ENCODE assay signal across 7 mouse cellular contexts in the genomic region with DNA sequence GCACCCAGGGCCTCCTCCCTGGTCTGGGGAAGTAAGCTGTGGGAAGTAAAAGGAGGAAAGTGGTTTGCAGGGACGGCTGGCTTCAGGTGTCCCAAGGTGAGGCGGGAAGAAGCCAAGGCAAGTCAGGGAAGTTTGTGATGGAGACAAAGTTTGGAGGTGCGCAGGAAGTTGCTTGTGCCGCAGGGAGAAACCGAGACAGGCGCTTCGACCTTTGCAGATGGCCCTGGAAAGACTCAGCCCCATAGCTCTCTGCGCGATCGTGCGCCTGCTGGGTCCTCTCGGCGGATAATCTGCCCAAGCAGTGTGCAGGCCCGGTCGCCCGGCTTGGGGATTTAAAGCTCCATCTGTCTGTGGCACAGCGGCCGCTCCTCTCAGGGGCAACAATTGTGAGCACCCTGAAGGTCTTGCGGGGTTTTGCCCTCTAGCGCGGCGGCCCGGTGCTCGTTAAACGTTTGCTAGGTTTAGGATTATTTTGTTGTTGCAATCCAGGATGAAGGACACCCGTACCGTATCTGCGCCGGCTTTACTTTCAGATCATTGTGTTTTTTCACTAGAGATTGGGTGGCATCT.
DNase-seq lines count a peak whose midpoint lies in the region; ATAC-seq and TF ChIP-seq lines count a peak whose summit lies in the region.

No protein-coding gene starts in this region.

- H3K4me1 ChIP-seq in E14TG2a.4 (replicated peaks; ENCODE audit: low read depth, low read length) = peaks cover 18% of the 10 kb centered on the region
- peaks cover 4% of the 10 kb centered on the region; the same call in 1 of the 2 replicates for H3K4me1 ChIP-seq in embryonic facial prominence, embryonic 11.5 days (ENCODE audit: control insufficient read depth, insufficient read depth, low read length)
- peaks cover 27% of the 10 kb centered on the region for H3K4me1 ChIP-seq in hindbrain, embryonic 10.5 days (replicated peaks)
- peaks cover 49% of the 10 kb centered on the region for H3K4me1 ChIP-seq in limb, embryonic 12.5 days (replicated peaks)
- peaks cover 22% of the 10 kb centered on the region for H3K4me1 ChIP-seq in midbrain, embryonic 13.5 days (replicated peaks)

- H3K4me2 ChIP-seq in embryonic facial prominence, embryonic 11.5 days (ENCODE audit: low read depth, low read length) = peak overlapping the region; percentile 95
- H3K4me2 ChIP-seq in limb, embryonic 12.5 days = peak overlapping the region; percentile 96
- peak overlapping the region; percentile 70 for H3K4me2 ChIP-seq in midbrain, embryonic 13.5 days (replicated peaks)

- no peaks in the 10 kb centered on the region for H3K36me3 ChIP-seq in E14TG2a.4 (ENCODE audit: insufficient read depth, low read length)
- no peaks in the 10 kb centered on the region for H3K36me3 ChIP-seq in embryonic facial prominence, embryonic 11.5 days (replicated peaks; ENCODE audit: control insufficient read depth, insufficient read depth, low read depth, low read length)
- H3K36me3 ChIP-seq in hindbrain, embryonic 10.5 days = no peaks in the 10 kb centered on the region
- H3K36me3 ChIP-seq in limb, embryonic 12.5 days = no peaks in the 10 kb centered on the region
- no peaks in the 10 kb centered on the region for H3K36me3 ChIP-seq in midbrain, embryonic 13.5 days

- TF ChIP-seq CTCF in E14TG2a.4 (conservative IDR thresholded peaks at IDR 0.05; ENCODE audit: low read length) = no peak

- H3K27me3 ChIP-seq in E14TG2a.4 (ENCODE audit: insufficient read depth, low read length) = peaks cover 44% of the 10 kb centered on the region
- H3K27me3 ChIP-seq in embryonic facial prominence, embryonic 11.5 days (ENCODE audit: control insufficient read depth, insufficient read depth, low read length) = no peaks in the 10 kb centered on the region
- peaks cover 63% of the 10 kb centered on the region for H3K27me3 ChIP-seq in hindbrain, embryonic 10.5 days (ENCODE audit: insufficient read depth, poor library complexity, severe bottlenecking)
- peaks cover 32% of the 10 kb centered on the region for H3K27me3 ChIP-seq in limb, embryonic 12.5 days
- H3K27me3 ChIP-seq in midbrain, embryonic 13.5 days = peaks cover 49% of the 10 kb centered on the region

- peak overlapping the region; percentile 84 for H3K4me3 ChIP-seq in E14TG2a.4 (replicated peaks; ENCODE audit: low read length)
- peak overlapping the region; percentile 77 for H3K4me3 ChIP-seq in embryonic facial prominence, embryonic 11.5 days (ENCODE audit: low read depth, low read length)
- peak overlapping the region; percentile 82 for H3K4me3 ChIP-seq in hindbrain, embryonic 10.5 days
- peak overlapping the region; percentile 69 for H3K4me3 ChIP-seq in limb, embryonic 12.5 days (replicated peaks)
- peak overlapping the region; percentile 59 for H3K4me3 ChIP-seq in midbrain, embryonic 13.5 days (replicated peaks)

- peak; percentile 64 for DNase-seq in R1 (ENCODE audit: low read depth, low spot score)
- DNase-seq in embryonic facial prominence, embryonic 11.5 days (ENCODE audit: low spot score) = peak; percentile 57
- peak; percentile 54 for DNase-seq in hindbrain, embryonic 10.5 days (ENCODE audit: low spot score)
- peak; percentile 31 for DNase-seq in thymus, postnatal 25 days

- H3K27ac ChIP-seq in embryonic facial prominence, embryonic 11.5 days (replicated peaks; ENCODE audit: low read depth, low read length) = 0 out of 2 replicates have a peak overlapping the region, but pooled peaks have one; percentile 10
- H3K27ac ChIP-seq in hindbrain, embryonic 10.5 days = peak overlapping the region; percentile 85
- no peak overlapping the region for H3K27ac ChIP-seq in limb, embryonic 12.5 days
- peak overlapping the region; percentile 62; the same call in 1 of the 2 replicates for H3K27ac ChIP-seq in midbrain, embryonic 13.5 days

- no peaks in the 10 kb centered on the region for H3K9me3 ChIP-seq in E14TG2a.4 (ENCODE audit: low read length)
- H3K9me3 ChIP-seq in embryonic facial prominence, embryonic 11.5 days (replicated peaks; ENCODE audit: control insufficient read depth, low read length) = no peaks in the 10 kb centered on the region
- H3K9me3 ChIP-seq in hindbrain, embryonic 10.5 days = no peaks in the 10 kb centered on the region
- no peaks in the 10 kb centered on the region for H3K9me3 ChIP-seq in limb, embryonic 12.5 days
- no peaks in the 10 kb centered on the region for H3K9me3 ChIP-seq in midbrain, embryonic 13.5 days

- peak overlapping the region; percentile 75 for H3K9ac ChIP-seq in embryonic facial prominence, embryonic 11.5 days (replicated peaks; ENCODE audit: low read length)
- H3K9ac ChIP-seq in limb, embryonic 12.5 days (replicated peaks) = peak overlapping the region; percentile 72
- peak overlapping the region; percentile 63 for H3K9ac ChIP-seq in midbrain, embryonic 13.5 days (replicated peaks)

- no peak for ATAC-seq in embryonic facial prominence, embryonic 11.5 days (replicated peaks; ENCODE audit: insufficient number of reproducible peaks, low FRiP score, low TSS enrichment, low read depth)
- no peak for ATAC-seq in limb, embryonic 12.5 days (ENCODE audit: insufficient number of reproducible peaks, insufficient read depth, low FRiP score, low TSS enrichment, low read depth)
- no peak; the same call in 1 of the 2 replicates for ATAC-seq in midbrain, embryonic 13.5 days

- under 1% methylated on average over 29 of the region's 29 CpGs for WGBS in embryonic facial prominence, embryonic 11.5 days
- under 1% methylated on average over 29 of the region's 29 CpGs for WGBS in hindbrain, embryonic 10.5 days
- 1% methylated on average over 29 of the region's 29 CpGs for WGBS in limb, embryonic 12.5 days
- WGBS in midbrain, embryonic 13.5 days = 2% methylated on average over 29 of the region's 29 CpGs
